Mouse (Mus musculus): ENCODE measurements around the gene St3gal2.
A peak's percentile ranks its signal among the peaks of the same experiment; 100 is the strongest.
"Not testable (repeated sequence)": the region's sequence is repeated elsewhere in the genome, so short reads cannot be mapped to it uniquely, and the experiment has no call there.

Gene St3gal2

GRCm38 (mm10) chr8:110911576-110912570 is 7.8 kb upstream of the St3gal2 start:
- DNase-seq: no peak

GRCm38 (mm10) chr8:110917415-110917814 is 2.3 kb upstream of the St3gal2 start:
- DNase-seq: peak; percentile 96

GRCm38 (mm10) chr8:110918027-110918426 is 1.7 kb upstream of the St3gal2 start:
- no peak for DNase-seq

GRCm38 (mm10) chr8:110918460-110918859 is 1.3 kb upstream of the St3gal2 start:
- no peak for DNase-seq

GRCm38 (mm10) chr8:110920032-110920772 is 480 bp downstream of the St3gal2 start:
- DNase-seq: peak; percentile 41

GRCm38 (mm10) chr8:110920773-110921277 is 1.1 kb downstream of the St3gal2 start:
- DNase-seq: no peak

- peak; percentile 38 for DNase-seq
These were observed 1.9 kb downstream of the St3gal2 start for GRCm38 (mm10) chr8:110921492-110922230.

GRCm38 (mm10) chr8:110925691-110926140 is 6.0 kb downstream of the St3gal2 start:
- DNase-seq: no peak

- DNase-seq: no peak
These were observed 7.0 kb downstream of the St3gal2 start for GRCm38 (mm10) chr8:110926690-110927089.

GRCm38 (mm10) chr8:110928435-110928834 is 8.7 kb downstream of the St3gal2 start:
- DNase-seq: no peak

- no peak for DNase-seq
These were observed 9.3 kb downstream of the St3gal2 start for GRCm38 (mm10) chr8:110929066-110929465.

- DNase-seq: not testable (repeated sequence)
These were observed 9.9 kb downstream of the St3gal2 start for GRCm38 (mm10) chr8:110929672-110930071.

- DNase-seq: peak; percentile 67
These were observed 11.6 kb downstream of the St3gal2 start for GRCm38 (mm10) chr8:110931176-110931939.

GRCm38 (mm10) chr8:110932444-110932843 is 12.7 kb downstream of the St3gal2 start:
- no peak for DNase-seq

GRCm38 (mm10) chr8:110933272-110933671 is 13.6 kb downstream of the St3gal2 start:
- no peak for DNase-seq

- DNase-seq: no peak
These were observed 16.5 kb downstream of the St3gal2 start for GRCm38 (mm10) chr8:110936217-110936616.

GRCm38 (mm10) chr8:110938882-110939589 is 19.3 kb downstream of the St3gal2 start:
- peak; percentile 48 for DNase-seq

GRCm38 (mm10) chr8:110940682-110941452 is 21.1 kb downstream of the St3gal2 start:
- DNase-seq: no peak

GRCm38 (mm10) chr8:110941453-110941948 is 21.8 kb downstream of the St3gal2 start:
- peak; percentile 86 for DNase-seq

- no peak for DNase-seq
These were observed 24.7 kb downstream of the St3gal2 start for GRCm38 (mm10) chr8:110944276-110944876.

All from kidney, adult 9 months (tissue).